Mouse (Mus musculus): ENCODE results near the gene Rpl3. TPM values are rescaled to one million over a fixed set of nuclear protein-coding genes. Genes with fewer than 3 reads are reported as not detected.

The Rpl3 gene
- polyA plus RNA-seq, 1 experiment from 2014 or later = 1,003 TPM

DNA sequence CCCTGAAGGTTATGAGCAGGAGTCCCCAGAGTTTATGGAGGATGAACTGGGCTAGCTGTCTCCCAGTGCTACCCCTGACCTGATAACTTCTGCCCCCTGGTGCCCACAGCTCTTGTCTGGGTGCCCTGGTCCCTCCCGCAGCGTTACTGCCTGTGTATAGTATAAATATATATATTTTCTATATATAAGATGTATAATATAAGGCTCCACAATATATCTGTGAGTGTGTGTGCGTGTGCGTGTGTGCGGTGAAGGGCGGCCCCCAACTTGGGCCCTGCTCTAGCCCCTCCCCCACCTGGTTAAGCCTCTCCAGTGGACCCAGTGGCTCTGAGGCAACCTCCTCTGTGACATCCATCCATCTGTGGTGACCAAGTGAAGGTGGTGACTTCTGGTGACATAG is 27.4 kb upstream of the Rpl3 start:
- DNase-seq (ENCODE audit: low spot score) = no peak
- Histone ChIP-seq H3K4me3 (ENCODE audit: low read depth, low read length) (no peak overlapping the region), H3K27me3 (ENCODE audit: control insufficient read depth, insufficient read depth, low read length) (no peaks in the 10 kb centered on the region), H3K4me2 (ENCODE audit: low read depth) (no peak overlapping the region), H3K27ac (ENCODE audit: low read depth, low read length) (no peak overlapping the region), H3K9ac (ENCODE audit: low read length) (no peak overlapping the region), H3K4me1 (ENCODE audit: control insufficient read depth, insufficient read depth, low read length) (no peaks in the 10 kb centered on the region), H3K9me3 (ENCODE audit: control insufficient read depth, low read length) (no peaks in the 10 kb centered on the region), H3K36me3 (ENCODE audit: control insufficient read depth, insufficient read depth, low read length) (no peaks in the 10 kb centered on the region)
- WGBS = 86% methylated on average over 6 of the region's 6 CpGs
- no peak for ATAC-seq (ENCODE audit: insufficient read depth, low FRiP score, low TSS enrichment)

GRCm38 (mm10) chr15:80117154-80117553 is 25.5 kb upstream of the Rpl3 start:
- H3K27ac ChIP-seq (ENCODE audit: low read depth, low read length) = no peak overlapping the region
- no peaks in the 10 kb centered on the region for H3K36me3 ChIP-seq (ENCODE audit: control insufficient read depth, insufficient read depth, low read length)
- no peak overlapping the region for H3K4me2 ChIP-seq (ENCODE audit: low read depth)
- no peaks in the 10 kb centered on the region for H3K4me1 ChIP-seq (ENCODE audit: control insufficient read depth, insufficient read depth, low read length)
- ATAC-seq (ENCODE audit: insufficient read depth, low FRiP score, low TSS enrichment) = no peak
- H3K27me3 ChIP-seq (ENCODE audit: control insufficient read depth, insufficient read depth, low read length) = no peaks in the 10 kb centered on the region
- no peak overlapping the region for H3K9ac ChIP-seq (ENCODE audit: low read length)
- H3K9me3 ChIP-seq (ENCODE audit: control insufficient read depth, low read length) = no peaks in the 10 kb centered on the region
- DNase-seq (ENCODE audit: low spot score) = no peak
- WGBS = 66% methylated on average over 8 of the region's 8 CpGs
- H3K4me3 ChIP-seq (ENCODE audit: low read depth, low read length) = no peak overlapping the region

- H3K9ac ChIP-seq (ENCODE audit: low read length) = no peak overlapping the region
- H3K4me3 ChIP-seq (ENCODE audit: low read depth, low read length) = no peak overlapping the region
- no peak overlapping the region for H3K4me2 ChIP-seq (ENCODE audit: low read depth)
- no peaks in the 10 kb centered on the region for H3K27me3 ChIP-seq (ENCODE audit: control insufficient read depth, insufficient read depth, low read length)
- ATAC-seq (ENCODE audit: insufficient read depth, low FRiP score, low TSS enrichment) (no peak), DNase-seq (ENCODE audit: low spot score) (no peak)
- no peak overlapping the region for H3K27ac ChIP-seq (ENCODE audit: low read depth, low read length)
- H3K4me1 ChIP-seq (ENCODE audit: control insufficient read depth, insufficient read depth, low read length) = no peaks in the 10 kb centered on the region
- H3K36me3 ChIP-seq (ENCODE audit: control insufficient read depth, insufficient read depth, low read length) = no peaks in the 10 kb centered on the region
- WGBS = 81% methylated on average over 13 of the region's 13 CpGs
- no peaks in the 10 kb centered on the region for H3K9me3 ChIP-seq (ENCODE audit: control insufficient read depth, low read length)
Observed at GRCm38 (mm10) chr15:80115866-80116794, 24.5 kb upstream of the Rpl3 start.

DNA sequence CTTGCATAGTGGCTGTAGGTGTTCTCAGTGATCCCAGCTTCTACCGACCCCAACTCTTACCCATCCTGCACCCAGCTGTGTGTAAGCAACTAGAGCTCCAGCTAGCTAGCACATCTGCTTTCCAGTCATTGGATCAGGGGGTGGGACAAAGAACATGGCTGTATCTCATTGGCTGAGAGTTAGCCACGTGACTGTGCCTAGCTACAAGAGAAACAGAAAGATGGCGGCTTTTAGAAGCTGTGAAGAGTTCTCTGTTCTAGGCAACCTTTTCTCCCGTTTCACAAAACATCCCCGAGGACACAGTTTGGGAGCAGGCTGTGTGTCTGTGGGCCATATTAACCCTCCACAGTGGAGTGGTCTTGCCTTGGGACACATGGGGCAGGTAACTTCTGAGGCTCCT is 23.6 kb upstream of the Rpl3 start:
- Histone ChIP-seq H3K4me1 (ENCODE audit: control insufficient read depth, insufficient read depth, low read length) (no peaks in the 10 kb centered on the region), H3K9me3 (ENCODE audit: control insufficient read depth, low read length) (no peaks in the 10 kb centered on the region), H3K36me3 (ENCODE audit: control insufficient read depth, insufficient read depth, low read length) (no peaks in the 10 kb centered on the region), H3K27ac (ENCODE audit: low read depth, low read length) (no peak overlapping the region), H3K27me3 (ENCODE audit: control insufficient read depth, insufficient read depth, low read length) (no peaks in the 10 kb centered on the region), H3K4me2 (ENCODE audit: low read depth) (no peak overlapping the region), H3K4me3 (ENCODE audit: low read depth, low read length) (no peak overlapping the region), H3K9ac (ENCODE audit: low read length) (no peak overlapping the region)
- ATAC-seq (ENCODE audit: insufficient read depth, low FRiP score, low TSS enrichment) = no peak
- DNase-seq (ENCODE audit: low spot score) = no peak
- WGBS = 58% methylated on average over 5 of the region's 5 CpGs

DNA sequence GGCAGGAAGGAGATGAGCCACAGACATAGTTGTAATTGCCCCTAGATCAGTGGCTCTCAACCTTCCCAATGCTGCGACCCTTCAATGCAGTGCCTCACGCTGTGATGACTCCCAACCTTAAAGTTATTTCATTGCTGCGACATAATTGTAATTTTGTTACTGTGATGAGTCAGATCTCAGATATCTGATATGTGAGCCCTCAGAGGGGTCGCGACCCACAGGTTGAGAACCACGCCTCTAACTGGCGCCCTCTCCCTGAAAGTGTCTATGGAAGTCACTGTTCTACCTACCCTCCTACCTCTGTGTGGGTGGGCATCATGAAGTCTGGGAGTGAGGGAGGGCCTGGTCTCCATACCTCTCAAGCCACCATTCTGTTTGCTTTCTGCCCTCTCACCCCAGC is 22.7 kb upstream of the Rpl3 start:
- Histone ChIP-seq H3K9ac (ENCODE audit: low read length) (no peak overlapping the region), H3K4me2 (ENCODE audit: low read depth) (no peak overlapping the region), H3K36me3 (ENCODE audit: control insufficient read depth, insufficient read depth, low read length) (no peaks in the 10 kb centered on the region), H3K4me3 (ENCODE audit: low read depth, low read length) (no peak overlapping the region), H3K27me3 (ENCODE audit: control insufficient read depth, insufficient read depth, low read length) (no peaks in the 10 kb centered on the region), H3K27ac (ENCODE audit: low read depth, low read length) (no peak overlapping the region), H3K9me3 (ENCODE audit: control insufficient read depth, low read length) (no peaks in the 10 kb centered on the region), H3K4me1 (ENCODE audit: control insufficient read depth, insufficient read depth, low read length) (no peaks in the 10 kb centered on the region)
- DNase-seq (ENCODE audit: low spot score) = no peak
- no peak for ATAC-seq (ENCODE audit: insufficient read depth, low FRiP score, low TSS enrichment)
- 89% methylated on average over 7 of the region's 7 CpGs for WGBS

- WGBS = 50% methylated on average over 2 of the region's 2 CpGs
- ATAC-seq (ENCODE audit: insufficient read depth, low FRiP score, low TSS enrichment) (no peak), DNase-seq (ENCODE audit: low spot score) (no peak)
- Histone ChIP-seq H3K36me3 (ENCODE audit: control insufficient read depth, insufficient read depth, low read length) (no peaks in the 10 kb centered on the region), H3K27ac (ENCODE audit: low read depth, low read length) (no peak overlapping the region), H3K4me1 (ENCODE audit: control insufficient read depth, insufficient read depth, low read length) (no peaks in the 10 kb centered on the region), H3K27me3 (ENCODE audit: control insufficient read depth, insufficient read depth, low read length) (no peaks in the 10 kb centered on the region), H3K4me2 (ENCODE audit: low read depth) (no peak overlapping the region), H3K4me3 (ENCODE audit: low read depth, low read length) (no peak overlapping the region), H3K9me3 (ENCODE audit: control insufficient read depth, low read length) (no peaks in the 10 kb centered on the region), H3K9ac (ENCODE audit: low read length) (no peak overlapping the region)
Observed at GRCm38 (mm10) chr15:80112499-80112898, 20.8 kb upstream of the Rpl3 start.

GRCm38 (mm10) chr15:80111436-80111835 is 19.8 kb upstream of the Rpl3 start:
- ATAC-seq (ENCODE audit: insufficient read depth, low FRiP score, low TSS enrichment) = no peak
- Histone ChIP-seq H3K36me3 (ENCODE audit: control insufficient read depth, insufficient read depth, low read length) (no peaks in the 10 kb centered on the region), H3K4me2 (ENCODE audit: low read depth) (no peak overlapping the region), H3K27me3 (ENCODE audit: control insufficient read depth, insufficient read depth, low read length) (no peaks in the 10 kb centered on the region), H3K9ac (ENCODE audit: low read length) (no peak overlapping the region), H3K27ac (ENCODE audit: low read depth, low read length) (no peak overlapping the region), H3K4me3 (ENCODE audit: low read depth, low read length) (no peak overlapping the region), H3K9me3 (ENCODE audit: control insufficient read depth, low read length) (no peaks in the 10 kb centered on the region), H3K4me1 (ENCODE audit: control insufficient read depth, insufficient read depth, low read length) (no peaks in the 10 kb centered on the region)
- no peak for DNase-seq (ENCODE audit: low spot score)
- 87% methylated on average over 12 of the region's 12 CpGs for WGBS

- Histone ChIP-seq H3K4me3 (ENCODE audit: low read depth, low read length) (no peak overlapping the region), H3K4me2 (ENCODE audit: low read depth) (no peak overlapping the region), H3K9me3 (ENCODE audit: control insufficient read depth, low read length) (no peaks in the 10 kb centered on the region), H3K27me3 (ENCODE audit: control insufficient read depth, insufficient read depth, low read length) (no peaks in the 10 kb centered on the region), H3K9ac (ENCODE audit: low read length) (no peak overlapping the region), H3K36me3 (ENCODE audit: control insufficient read depth, insufficient read depth, low read length) (no peaks in the 10 kb centered on the region), H3K27ac (ENCODE audit: low read depth, low read length) (no peak overlapping the region), H3K4me1 (ENCODE audit: control insufficient read depth, insufficient read depth, low read length) (no peaks in the 10 kb centered on the region)
- DNase-seq (ENCODE audit: low spot score) (no peak), ATAC-seq (ENCODE audit: insufficient read depth, low FRiP score, low TSS enrichment) (no peak)
- WGBS = 93% methylated on average over 3 of the region's 3 CpGs
Observed at GRCm38 (mm10) chr15:80107575-80107974, 15.9 kb upstream of the Rpl3 start.

DNA sequence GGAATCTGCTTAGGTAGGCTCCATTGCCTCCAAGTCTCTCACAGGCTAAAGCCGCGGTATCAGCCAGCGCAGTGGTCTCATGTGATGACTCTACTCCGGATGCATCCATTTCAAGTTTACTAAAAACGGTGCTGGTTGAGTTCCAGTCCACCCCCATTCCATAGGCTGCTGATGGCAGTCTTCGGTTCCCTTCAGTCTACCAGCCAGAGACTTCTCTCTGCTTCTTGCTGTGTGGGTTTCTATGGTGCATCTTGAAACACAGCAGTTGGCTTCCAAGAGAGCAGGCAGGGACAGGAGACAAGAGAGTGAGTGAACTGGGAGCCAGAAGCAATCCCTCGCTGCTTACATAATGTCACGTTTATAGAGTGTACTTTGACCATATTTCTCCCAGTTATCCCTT is 15.5 kb upstream of the Rpl3 start:
- H3K36me3 ChIP-seq (ENCODE audit: control insufficient read depth, insufficient read depth, low read length) = no peaks in the 10 kb centered on the region
- 94% methylated on average over 8 of the region's 8 CpGs for WGBS
- H3K4me3 ChIP-seq (ENCODE audit: low read depth, low read length) = no peak overlapping the region
- no peak overlapping the region for H3K9ac ChIP-seq (ENCODE audit: low read length)
- H3K27me3 ChIP-seq (ENCODE audit: control insufficient read depth, insufficient read depth, low read length) = no peaks in the 10 kb centered on the region
- no peak overlapping the region for H3K27ac ChIP-seq (ENCODE audit: low read depth, low read length)
- ATAC-seq (ENCODE audit: insufficient read depth, low FRiP score, low TSS enrichment) (no peak), DNase-seq (ENCODE audit: low spot score) (no peak)
- H3K4me1 ChIP-seq (ENCODE audit: control insufficient read depth, insufficient read depth, low read length) = no peaks in the 10 kb centered on the region
- no peak overlapping the region for H3K4me2 ChIP-seq (ENCODE audit: low read depth)
- no peaks in the 10 kb centered on the region for H3K9me3 ChIP-seq (ENCODE audit: control insufficient read depth, low read length)
